Mouse (Mus musculus) layer of hippocampus, adult 2 months (tissue): ENCODE measurements at regions not wholly inside any gene's neighbourhood (a gene's known extent, or its start where the extent isn't known, plus 50 kb on each side); places are given as distances from the start of the nearest gene placed in this dataset.

Experiments
- DNase-seq, 2 experiments: peaks; one replicate each; pipeline ENCODE4 v3.0.0; 2022; ENCODE audit warnings: low spot score in 2 of 2
- H3K27ac ChIP-seq: fragments of 200-600 bp; 2 replicates; pipeline ENCODE4 v1.8.1; 2022
- H3K4me3 ChIP-seq: fragments of 200-600 bp; 2 replicates; pipeline ENCODE4 v1.8.1; 2022; ENCODE audit warnings: mild to moderate bottlenecking
- CTCF ChIP-seq: fragments of 200-600 bp; conservative IDR thresholded peaks from 2 replicates; pipeline ENCODE4 v1.8.1; 2022; ENCODE audit warnings: antibody characterized with exemption, mild to moderate bottlenecking, moderate library complexity

- no peak for DNase-seq
- TF ChIP-seq CTCF: no peak
- Histone ChIP-seq H3K4me3 (no peak overlapping the region), H3K27ac (no peak overlapping the region)
These were observed 134.6 kb upstream of the Smim23 start for GRCm38 (mm10) chr11:32958961-32959360.

GRCm38 (mm10) chr11:32956993-32957392 is 132.6 kb upstream of the Smim23 start:
- H3K27ac ChIP-seq: no peak overlapping the region
- peak; percentile 86 for TF ChIP-seq CTCF
- peak; percentile 61 to 70 for DNase-seq
- H3K4me3 ChIP-seq: no peak overlapping the region

- Histone ChIP-seq H3K27ac (no peak overlapping the region), H3K4me3 (no peak overlapping the region)
- no peak for TF ChIP-seq CTCF
- DNase-seq: no peak
These were observed 127.9 kb upstream of the Smim23 start for GRCm38 (mm10) chr11:32952271-32952670.

GRCm38 (mm10) chr11:32948132-32948531 is 123.7 kb upstream of the Smim23 start:
- no peak for TF ChIP-seq CTCF
- H3K4me3 ChIP-seq: no peak overlapping the region
- DNase-seq: no peak
- H3K27ac ChIP-seq: no peak overlapping the region

GRCm38 (mm10) chr11:32946481-32947001 is 122.1 kb upstream of the Smim23 start:
- no peak for DNase-seq
- no peak for TF ChIP-seq CTCF

GRCm38 (mm10) chr11:32945071-32945470 is 120.7 kb upstream of the Smim23 start:
- H3K27ac ChIP-seq: no peak overlapping the region
- TF ChIP-seq CTCF: no peak
- no peak for DNase-seq
- H3K4me3 ChIP-seq: no peak overlapping the region

More at GRCm38 (mm10) chr11:32946481-32947001, 122.1 kb upstream of the Smim23 start:
- no peak overlapping the region for H3K27ac ChIP-seq
- H3K4me3 ChIP-seq: no peak overlapping the region

GRCm38 (mm10) chr11:32941331-32942009 is 117.1 kb upstream of the Smim23 start:
- no peak overlapping the region for H3K4me3 ChIP-seq
- TF ChIP-seq CTCF: no peak; the same call in 1 of the 2 replicates
- H3K27ac ChIP-seq: peak overlapping the region; percentile 82
- peak; percentile 67 to 75 for DNase-seq

- DNase-seq: no peak
- Histone ChIP-seq H3K4me3 (no peak overlapping the region), H3K27ac (no peak overlapping the region)
- no peak for TF ChIP-seq CTCF
These were observed 114.7 kb upstream of the Smim23 start for GRCm38 (mm10) chr11:32939102-32939501.

GRCm38 (mm10) chr11:32937167-32937566 is 112.8 kb upstream of the Smim23 start:
- Histone ChIP-seq H3K27ac (no peak overlapping the region), H3K4me3 (no peak overlapping the region)
- no peak for DNase-seq
- no peak for TF ChIP-seq CTCF

GRCm38 (mm10) chr11:32931928-32932327 is 107.5 kb upstream of the Smim23 start:
- Histone ChIP-seq H3K27ac (no peak overlapping the region), H3K4me3 (no peak overlapping the region)
- no peak for DNase-seq
- TF ChIP-seq CTCF: no peak

GRCm38 (mm10) chr11:32931018-32931417 is 106.6 kb upstream of the Smim23 start:
- H3K27ac ChIP-seq: no peak overlapping the region
- H3K4me3 ChIP-seq: no peak overlapping the region
- TF ChIP-seq CTCF: no peak
- no peak for DNase-seq

GRCm38 (mm10) chr11:32928837-32929236 is 104.4 kb upstream of the Smim23 start:
- no peak overlapping the region for H3K4me3 ChIP-seq
- no peak for TF ChIP-seq CTCF
- DNase-seq: no peak
- no peak overlapping the region for H3K27ac ChIP-seq

- no peak overlapping the region for H3K27ac ChIP-seq
- TF ChIP-seq CTCF: no peak
- DNase-seq: no peak
- H3K4me3 ChIP-seq: no peak overlapping the region; the same call in 1 of the 2 replicates
These were observed 101.2 kb upstream of the Smim23 start for GRCm38 (mm10) chr11:32925421-32926271.

GRCm38 (mm10) chr11:32924932-32925331 is 100.5 kb upstream of the Smim23 start:
- no peak for TF ChIP-seq CTCF
- no peak overlapping the region for H3K4me3 ChIP-seq
- DNase-seq: no peak
- H3K27ac ChIP-seq: no peak overlapping the region
